Comparison of ENCODE assay signal across 8 mouse cellular contexts in genomic region chr6:72439355-72440185, GRCm38 (mm10). TPM values are rescaled to one million over a fixed set of nuclear protein-coding genes. Genes with fewer than 3 reads are reported as not detected.
DNase-seq lines count a peak whose midpoint lies in the region; ATAC-seq and TF ChIP-seq lines count a peak whose summit lies in the region.

Gene Mat2a (minus strand): TSS chr6:72439558.

- peak within 1 kb of the TSS; percentile 100 for H3K9ac ChIP-seq in kidney, embryonic 16.5 days (replicated peaks; ENCODE audit: low read length)
- peak within 1 kb of the TSS; percentile 99 for H3K9ac ChIP-seq in liver, adult 2 months (ENCODE audit: low read depth, low read length)

- peak within 1 kb of the TSS; percentile 91 for H3K4me2 ChIP-seq in kidney, embryonic 16.5 days (replicated peaks; ENCODE audit: low read depth, low read length)
- H3K4me2 ChIP-seq in myocyte (ENCODE audit: low read depth): peak within 1 kb of the TSS; percentile 87

- peak; percentile 99 for TF ChIP-seq POLR2A in liver, adult 2 months (IDR thresholded peaks at IDR 0.05; ENCODE audit: extremely low read depth, insufficient read depth, low read length)
- peak; percentile 91 for TF ChIP-seq POLR2A in myocyte (IDR thresholded peaks at IDR 0.05; ENCODE audit: insufficient read length, low read depth)

- peaks cover 30% of the 10 kb centered on the region for H3K36me3 ChIP-seq in heart, embryonic 10.5 days
- peaks cover 22% of the 10 kb centered on the region for H3K36me3 ChIP-seq in kidney, embryonic 16.5 days (ENCODE audit: insufficient read depth, low read length)
- H3K36me3 ChIP-seq in liver, adult 2 months (ENCODE audit: control insufficient read depth, insufficient read depth, low read length): peaks cover 27% of the 10 kb centered on the region
- peaks cover 37% of the 10 kb centered on the region for H3K36me3 ChIP-seq in myocyte (ENCODE audit: control insufficient read depth, insufficient read depth)
- peaks cover 4% of the 10 kb centered on the region for H3K36me3 ChIP-seq in splenic B cell, adult 2 months (ENCODE audit: control insufficient read depth, insufficient read depth, low read length, poor library complexity, severe bottlenecking)

- peak within 1 kb of the TSS; percentile 96 for H3ac ChIP-seq in myocyte (ENCODE audit: control insufficient read depth, insufficient read length)

- WGBS in heart, embryonic 10.5 days: under 1% methylated on average over 77 of the region's 77 CpGs
- under 1% methylated on average over 77 of the region's 77 CpGs for WGBS in kidney, embryonic 16.5 days
- under 1% methylated on average over 77 of the region's 77 CpGs for WGBS in liver, adult 2 months

- H3K9me3 ChIP-seq in heart, embryonic 10.5 days: no peaks in the 10 kb centered on the region
- no peaks in the 10 kb centered on the region for H3K9me3 ChIP-seq in kidney, embryonic 16.5 days (ENCODE audit: low read length)

- H3K4me1 ChIP-seq in heart, embryonic 10.5 days: peaks cover 21% of the 10 kb centered on the region
- H3K4me1 ChIP-seq in kidney, embryonic 16.5 days (ENCODE audit: insufficient read depth, low read length): peaks cover 24% of the 10 kb centered on the region
- peaks cover 2% of the 10 kb centered on the region for H3K4me1 ChIP-seq in liver, adult 2 months (ENCODE audit: control insufficient read depth, insufficient read depth, low read length)

- TF ChIP-seq CTCF in liver, adult 2 months (IDR thresholded peaks at IDR 0.05; ENCODE audit: low read depth, low read length): peak; percentile 72

- peak within 1 kb of the TSS; percentile 100 for H3K27ac ChIP-seq in heart, embryonic 10.5 days
- H3K27ac ChIP-seq in kidney, embryonic 16.5 days (ENCODE audit: low read length): peak within 1 kb of the TSS; percentile 99
- peak within 1 kb of the TSS; percentile 99 for H3K27ac ChIP-seq in liver, adult 2 months (replicated peaks; ENCODE audit: insufficient read depth, low read depth, low read length)

- H3K79me2 ChIP-seq in liver, adult 2 months (ENCODE audit: control insufficient read depth, insufficient read depth, low read length): peaks cover 13% of the 10 kb centered on the region
- peaks cover 40% of the 10 kb centered on the region for H3K79me2 ChIP-seq in myocyte (ENCODE audit: control insufficient read depth, insufficient read depth)

- peak within 1 kb of the TSS; percentile 91 for H3K4me3 ChIP-seq in heart, embryonic 10.5 days
- H3K4me3 ChIP-seq in kidney, embryonic 16.5 days (ENCODE audit: low read length): peak within 1 kb of the TSS; percentile 100
- peak within 1 kb of the TSS; percentile 98 for H3K4me3 ChIP-seq in liver, adult 2 months (ENCODE audit: insufficient read depth, low read depth, low read length)
- peak within 1 kb of the TSS; percentile 77 for H3K4me3 ChIP-seq in myocyte

- peak; percentile 82 for ATAC-seq in erythroblast, adult 5-6 weeks (replicated peaks; ENCODE audit: low FRiP score, poor library complexity, severe bottlenecking)
- peak; percentile 91 for ATAC-seq in kidney, embryonic 16.5 days (ENCODE audit: low FRiP score, low TSS enrichment)

- no peaks in the 10 kb centered on the region for H3K27me3 ChIP-seq in heart, embryonic 10.5 days (ENCODE audit: insufficient read depth, poor library complexity, severe bottlenecking)
- no peaks in the 10 kb centered on the region for H3K27me3 ChIP-seq in kidney, embryonic 16.5 days (ENCODE audit: insufficient read depth, low read length)
- H3K27me3 ChIP-seq in liver, adult 2 months (ENCODE audit: control insufficient read depth, insufficient read depth, low read length): no peaks in the 10 kb centered on the region
- H3K27me3 ChIP-seq in myocyte (ENCODE audit: control insufficient read depth, insufficient read depth, insufficient read length): no peaks in the 10 kb centered on the region
- H3K27me3 ChIP-seq in splenic B cell, adult 2 months (ENCODE audit: control insufficient read depth, insufficient read depth, low read length, poor library complexity, severe bottlenecking): no peaks in the 10 kb centered on the region

- peak; percentile 96 to 98 for DNase-seq in B cell, adult 2 months
- DNase-seq in brain, adult 2 months (ENCODE audit: low read depth, low spot score): peak; percentile 98
- DNase-seq in heart, embryonic 10.5 days (ENCODE audit: low spot score): peak; percentile 95
- DNase-seq in liver, adult 2 months (ENCODE audit: extremely low read depth, low read depth, low spot score): peak; percentile 89
- DNase-seq in splenic B cell, adult 2 months (ENCODE audit: low read depth, low spot score): peak; percentile 93

TF ChIP-seq in myocyte, 11 proteins besides CTCF, POLR2A, EP300 and RAD21:
- peak; percentile 98 for TF ChIP-seq POLR2AphosphoS2 (IDR thresholded peaks at IDR 0.05; ENCODE audit: insufficient read length, low read depth)
- peak; percentile 25 for TF ChIP-seq SRF (IDR thresholded peaks at IDR 0.05; ENCODE audit: control insufficient read depth, insufficient read length, low read depth)
- TF ChIP-seq TCF3 (IDR thresholded peaks at IDR 0.05; ENCODE audit: insufficient read length, low read depth): no peak
- TF ChIP-seq MYOG (IDR thresholded peaks at IDR 0.05; ENCODE audit: control insufficient read depth in 1 of 3, insufficient read depth in 1 of 3, insufficient read length in 2 of 3, low read depth in 2 of 3): peak in 1 of 3 experiments; percentile 15
- TF ChIP-seq MYOD1 (IDR thresholded peaks at IDR 0.05; ENCODE audit: control insufficient read depth in 1 of 3, insufficient read length in 2 of 3, low read depth in 2 of 3): peak in 1 of 3 experiments; percentile 43

RNA-seq across cellular contexts. Expression of gene Mat2a, which starts in this region (rescaled TPM):
- total RNA-seq in erythroblast, adult 5-6 weeks (2015; ENCODE audit: low replicate concordance): 77.8 and 93.8 TPM in 2 replicates
- 44.9 and 67.3 TPM in 2 replicates for total RNA-seq in erythroblast, adult 5-6 weeks (2017; ENCODE audit: low replicate concordance)
- polyA plus RNA-seq in heart, embryonic 10.5 days (2016; fragmentation: Nextera tagmentation; extraction: Ambion mirVana): 353 and 387 TPM in 2 replicates
- 456 and 460 TPM in 2 replicates for polyA plus RNA-seq in kidney, embryonic 16.5 days (2015; fragmentation: Nextera tagmentation; extraction: Ambion mirVana)
- 54.0 and 59.7 TPM in 2 replicates for total RNA-seq in liver, adult 2 months (2014; rRNA removed)
- polyA plus RNA-seq in liver, adult 2 months (2012; rRNA removed): 19.8 and 31.1 TPM in 2 replicates
- polyA plus RNA-seq in myocyte (2012; fragmentation: generic; extraction: Trizol): 142 TPM

Comparison
In these comparisons a context has a peak if more than half of its experiments do, and no peak if none do; other contexts are left out.
1. Peak in every context shown above with its lines: DNase-seq, ATAC-seq, H3K4me3 ChIP-seq and H3K27ac ChIP-seq.